Mouse (Mus musculus): ENCODE data around the gene Sik3. TPM values are rescaled to one million over a fixed set of nuclear protein-coding genes. Genes with fewer than 3 reads are reported as not detected.

Sik3 gene
- total RNA-seq, 2 experiments from 2014 or later = 67.9 to 69.1 TPM

DNA sequence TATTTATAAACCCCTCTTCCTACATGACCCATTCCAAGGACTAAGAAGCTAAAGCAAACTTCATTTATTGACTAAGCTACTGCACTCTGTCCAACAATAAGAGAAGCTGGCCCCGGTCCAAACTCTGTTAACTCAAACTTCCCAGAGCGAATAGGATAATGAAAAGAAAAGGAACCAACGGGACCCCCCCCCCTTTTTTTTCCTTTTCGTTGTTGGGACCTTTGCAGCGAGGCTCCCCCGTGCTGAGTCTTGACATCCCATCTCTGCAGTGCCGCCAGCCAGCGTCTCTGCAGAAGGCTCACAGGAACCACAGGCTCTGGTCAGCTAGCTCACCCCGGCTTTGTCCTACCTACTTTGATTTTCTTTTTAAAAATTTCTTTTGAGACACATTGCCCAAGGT is 3.2 kb downstream of the Sik3 start:
- DNase-seq = peak; percentile 44 to 78

DNA sequence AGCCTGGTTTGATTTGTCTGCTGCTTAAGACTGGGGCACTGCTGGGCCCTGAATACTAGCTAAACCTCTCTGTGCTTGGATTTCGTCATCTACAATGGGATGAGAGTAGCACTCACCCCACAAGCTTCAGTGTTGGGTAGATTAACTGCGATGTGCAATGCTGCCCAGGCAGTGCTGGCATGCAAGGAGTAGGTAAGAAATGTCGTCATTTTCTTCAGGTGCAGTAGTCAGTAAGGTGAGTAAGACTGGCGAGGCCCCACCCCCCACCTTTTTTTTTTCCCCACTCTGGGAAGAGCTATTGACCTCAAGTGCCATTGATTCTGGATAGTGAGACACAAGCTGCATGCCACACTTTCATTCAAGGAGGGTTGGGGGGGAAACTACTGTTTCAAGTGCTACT is 3.8 kb downstream of the Sik3 start:
- no peak for DNase-seq

DNA sequence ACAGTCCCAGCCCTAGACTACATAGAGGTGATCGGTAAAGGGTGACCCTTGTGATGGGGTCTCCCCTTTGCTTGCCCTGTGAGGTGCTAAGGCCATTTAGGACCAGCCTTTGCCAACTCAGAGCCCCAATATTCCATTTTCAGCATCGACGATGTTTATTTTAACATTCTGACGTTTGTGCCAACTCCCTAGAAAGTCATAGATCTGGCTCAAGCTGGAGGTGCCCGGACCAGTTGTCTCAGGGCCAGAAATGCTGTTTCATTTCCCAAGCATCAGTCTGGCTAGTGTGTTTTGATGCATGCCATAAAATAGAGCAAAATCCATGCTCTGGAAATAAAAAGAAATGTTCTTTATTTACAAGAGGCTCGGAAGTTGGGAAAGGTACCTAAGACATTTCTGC is 5.7 kb downstream of the Sik3 start:
- DNase-seq = no peak

DNA sequence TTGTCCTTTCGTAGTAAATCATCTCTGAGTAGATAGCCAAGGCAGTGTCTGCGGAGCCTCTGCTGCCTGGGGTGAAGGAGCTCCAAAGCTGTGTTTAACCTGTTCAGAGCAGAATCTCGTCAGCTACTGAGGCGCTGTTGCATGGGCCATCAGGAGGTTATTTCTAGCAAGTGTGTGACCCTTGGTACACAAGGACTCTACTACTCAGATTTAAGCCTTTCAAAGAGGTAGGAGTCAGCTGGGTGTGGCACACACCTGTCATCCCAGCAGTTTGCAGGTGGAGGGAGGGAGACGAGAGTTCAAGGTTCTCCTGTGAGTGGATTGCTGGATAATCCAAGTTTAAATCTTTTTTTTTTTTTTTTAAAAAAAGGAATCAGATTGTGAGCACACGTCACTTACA is 7.4 kb downstream of the Sik3 start:
- DNase-seq = no peak

DNA sequence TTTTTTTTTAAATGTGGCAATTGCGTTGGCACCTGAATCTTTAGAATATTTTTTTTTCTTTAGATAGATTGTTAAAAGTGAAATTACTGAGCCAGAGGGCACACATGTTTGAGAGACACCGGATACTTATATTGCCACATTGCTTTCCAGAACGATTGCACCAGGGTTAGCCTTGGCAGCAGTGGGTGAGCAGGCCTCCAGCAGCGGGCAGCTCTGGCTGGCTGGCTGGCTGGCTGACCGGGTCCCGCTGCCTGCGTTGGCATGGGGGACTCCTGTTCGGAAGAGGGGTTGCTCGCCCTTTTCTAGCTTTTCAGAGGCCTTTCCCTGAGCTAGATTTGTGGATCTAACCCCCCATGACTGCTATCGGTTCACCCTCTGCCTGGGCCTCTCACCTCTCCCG is 11.0 kb downstream of the Sik3 start:
- DNase-seq = no peak

DNA sequence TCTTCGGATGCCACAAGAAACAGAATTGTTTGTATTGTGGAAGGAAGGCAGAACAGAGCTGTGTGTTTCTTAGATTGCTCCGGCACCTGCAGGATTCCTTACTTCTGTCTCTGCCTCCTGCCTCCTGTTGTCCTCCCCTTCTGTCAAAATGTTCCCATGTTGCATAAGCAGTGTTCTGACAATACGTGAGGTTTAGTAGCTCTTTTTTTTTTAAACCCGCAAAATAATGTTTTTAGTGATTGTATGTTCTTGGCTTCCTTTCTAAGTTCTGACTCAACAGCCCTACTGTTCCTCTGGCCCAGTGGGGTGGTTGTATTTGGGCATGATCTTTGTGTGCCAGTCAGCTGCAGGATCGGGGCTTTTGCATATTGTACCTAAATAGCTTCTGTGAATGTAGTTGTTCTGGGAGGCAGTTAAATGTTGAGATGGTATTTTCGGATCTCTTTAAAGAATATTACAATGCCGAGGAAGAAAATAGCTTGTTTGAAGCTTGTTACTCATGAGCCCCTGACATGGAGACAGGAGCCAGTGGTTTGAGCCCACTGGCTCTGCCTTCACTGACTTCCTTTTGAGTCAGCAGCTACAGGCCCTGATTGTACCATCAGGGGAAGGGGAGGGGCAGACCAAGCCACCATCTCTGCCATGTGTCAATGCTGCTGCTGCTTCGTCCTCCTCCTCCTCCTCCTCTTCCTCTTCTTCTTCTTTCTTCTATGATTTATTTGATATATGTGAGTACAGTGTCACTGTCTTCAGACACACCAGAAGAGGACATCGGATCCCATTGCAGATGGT is 13.6 kb downstream of the Sik3 start:
- DNase-seq = no peak

DNA sequence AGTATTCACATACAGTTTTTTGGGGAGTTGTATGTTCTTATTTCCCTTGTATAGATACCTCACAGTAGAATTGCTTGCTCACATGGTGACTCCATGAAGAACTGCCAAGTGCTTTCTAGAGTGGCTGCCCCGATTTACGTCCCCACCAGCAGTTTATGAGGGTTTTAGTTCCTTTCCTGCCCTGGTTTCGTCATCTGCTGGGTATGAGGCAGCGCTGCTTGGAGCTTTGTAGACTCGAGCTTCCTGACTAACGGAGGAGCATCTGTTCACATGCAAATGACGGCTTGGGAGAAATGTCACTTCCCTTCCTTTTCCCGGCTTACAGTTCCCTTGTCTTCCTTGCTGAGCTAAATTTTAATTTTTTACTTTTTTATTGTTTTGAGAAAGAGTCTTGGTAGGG is 15.4 kb downstream of the Sik3 start:
- DNase-seq = peak in 1 of 2 experiments; percentile 34

DNA sequence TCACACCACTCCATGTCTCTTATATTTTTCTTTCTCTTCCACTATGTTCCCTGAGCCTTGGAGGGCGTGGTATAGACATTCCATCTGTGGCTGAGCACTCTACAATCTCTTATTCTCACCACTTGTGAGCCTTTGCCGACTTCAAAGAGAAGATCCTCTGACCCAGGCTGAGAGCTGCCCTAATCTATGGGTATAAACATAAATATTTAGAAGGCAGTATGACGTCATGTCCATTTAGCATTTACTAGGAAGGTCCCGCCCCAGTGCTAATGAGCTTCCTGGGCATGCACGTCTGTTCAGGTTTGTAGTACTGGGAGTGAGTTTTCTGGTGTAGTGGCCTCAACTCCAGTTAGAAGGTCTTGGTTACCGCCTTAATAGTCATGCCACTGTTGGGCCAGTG is 16.9 kb downstream of the Sik3 start:
- DNase-seq = no peak

DNA sequence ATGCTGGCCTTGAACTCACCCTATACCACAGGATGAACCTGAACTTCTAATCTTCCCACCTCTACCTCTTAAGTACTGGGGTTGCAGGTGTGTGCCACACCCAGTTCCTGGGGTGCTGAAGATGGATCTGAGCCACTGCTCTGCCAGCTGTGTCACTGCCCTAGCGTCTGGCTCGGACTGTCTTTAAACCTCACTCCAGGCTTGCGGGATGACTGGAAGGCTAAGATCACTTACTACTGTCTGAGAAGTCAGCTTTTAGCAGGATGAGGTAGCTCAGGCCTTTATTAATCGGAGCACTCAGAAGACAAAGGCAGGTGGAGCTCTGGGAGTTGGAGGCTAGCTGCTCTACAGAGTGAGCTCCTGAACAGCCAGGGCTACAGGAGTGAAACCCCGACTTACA is 17.6 kb downstream of the Sik3 start:
- no peak for DNase-seq

DNA sequence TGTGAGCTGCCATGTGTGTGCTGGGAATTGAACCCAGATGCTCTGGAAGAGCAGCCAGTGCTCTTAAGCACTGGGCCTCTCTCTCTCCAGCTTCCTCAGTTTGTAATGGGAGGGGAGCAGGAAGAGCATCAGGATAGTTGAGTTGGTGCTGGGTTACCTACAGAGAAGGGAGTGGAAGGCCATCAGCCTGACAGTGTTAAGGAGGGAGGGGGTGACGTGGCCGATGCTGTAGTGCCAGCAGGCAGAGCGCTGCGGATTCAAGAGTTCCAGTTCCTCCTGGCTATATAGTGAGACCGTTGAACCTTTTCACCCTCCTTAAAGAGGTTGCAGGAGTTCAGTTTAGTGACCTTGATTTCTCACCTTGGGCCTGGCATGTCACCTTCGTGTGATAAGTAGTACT is 18.3 kb downstream of the Sik3 start:
- DNase-seq = no peak

DNA sequence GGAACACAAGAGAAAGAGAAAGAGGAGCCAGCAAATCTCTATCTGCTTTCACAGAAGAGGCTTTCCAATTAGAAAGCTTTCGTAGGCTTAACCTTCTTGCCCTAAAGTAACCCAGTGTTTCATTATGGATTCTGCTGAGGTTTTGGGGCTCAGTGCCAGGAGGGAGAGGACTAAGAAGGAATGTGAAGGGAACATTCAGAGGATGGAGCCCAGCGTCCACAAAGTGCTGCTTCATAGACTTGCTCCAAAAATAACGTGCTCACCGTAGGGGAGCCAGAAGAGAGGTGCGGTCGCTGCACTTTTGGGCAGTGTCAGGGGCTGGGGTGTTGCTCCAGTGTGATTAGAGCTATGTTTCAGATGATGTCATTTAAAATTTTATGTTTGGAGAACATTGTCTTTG is 19.6 kb downstream of the Sik3 start:
- peak; percentile 74 to 78 for DNase-seq

DNA sequence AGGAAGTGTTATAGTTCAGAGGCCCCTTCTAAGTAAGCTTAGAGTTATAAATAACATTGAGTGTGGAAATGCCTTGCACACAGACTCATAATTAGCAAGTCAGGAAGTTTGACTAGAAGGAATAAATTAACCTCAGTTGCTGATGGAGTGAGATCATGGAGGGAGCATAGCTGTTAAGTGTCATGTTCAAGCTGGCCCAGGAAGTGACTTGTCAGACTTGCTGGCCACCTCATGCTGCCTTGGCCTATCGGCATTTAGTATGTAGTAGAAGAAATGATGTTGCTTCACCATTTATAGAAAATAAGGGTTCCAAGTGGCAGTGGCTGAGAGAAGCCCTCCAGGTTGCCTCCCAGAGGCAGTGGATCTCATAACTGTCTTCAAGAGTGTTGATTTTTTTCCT is 20.4 kb downstream of the Sik3 start:
- no peak for DNase-seq

DNA sequence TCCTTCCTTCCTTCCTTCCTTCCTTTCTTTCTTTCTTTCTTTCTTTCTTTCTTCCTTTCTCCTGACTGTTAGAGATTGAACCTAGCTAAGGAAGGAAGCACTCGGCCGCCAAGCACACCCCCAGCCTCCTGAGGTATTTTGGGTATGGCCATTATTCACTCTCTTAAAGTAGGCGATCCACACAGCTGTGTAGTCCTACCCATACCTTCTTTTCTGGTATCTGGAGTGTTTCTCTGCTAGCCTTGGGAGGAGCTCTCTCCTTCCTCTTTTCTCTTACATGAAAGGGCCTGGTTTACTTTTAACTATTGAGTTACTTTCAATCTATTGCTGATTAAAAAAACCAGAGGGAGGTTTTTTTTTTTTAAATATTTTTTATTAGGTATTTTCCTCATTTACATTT is 21.2 kb downstream of the Sik3 start:
- DNase-seq = no peak

DNA sequence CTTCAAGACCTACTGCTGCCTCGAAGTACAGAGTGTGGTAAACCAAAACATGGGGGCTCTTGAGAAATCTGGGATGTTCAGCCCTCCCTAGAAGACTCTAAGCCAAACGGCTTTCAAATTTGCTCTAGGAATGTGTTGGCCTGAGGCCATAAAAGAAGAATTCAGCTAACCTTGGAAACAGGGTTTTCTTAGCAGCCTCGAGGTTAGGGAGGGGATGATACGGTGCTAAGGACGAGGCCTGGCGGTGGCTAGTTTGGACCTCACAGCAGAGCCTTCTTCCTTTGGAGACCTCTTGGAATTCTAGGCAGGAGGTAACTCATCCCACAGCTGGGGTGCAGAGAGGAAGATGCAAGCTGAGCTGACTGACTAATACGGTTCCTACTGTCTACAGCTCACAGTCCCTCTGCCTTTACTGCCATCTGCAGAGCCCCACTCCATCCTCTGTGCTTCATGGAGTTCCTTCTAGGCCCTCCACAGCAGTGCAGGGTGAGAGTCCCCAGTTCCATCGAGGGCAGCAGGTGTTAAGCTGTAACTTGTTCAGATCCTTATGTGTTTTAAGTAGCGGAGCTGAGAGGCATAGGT is 22.8 kb downstream of the Sik3 start:
- DNase-seq = no peak

DNA sequence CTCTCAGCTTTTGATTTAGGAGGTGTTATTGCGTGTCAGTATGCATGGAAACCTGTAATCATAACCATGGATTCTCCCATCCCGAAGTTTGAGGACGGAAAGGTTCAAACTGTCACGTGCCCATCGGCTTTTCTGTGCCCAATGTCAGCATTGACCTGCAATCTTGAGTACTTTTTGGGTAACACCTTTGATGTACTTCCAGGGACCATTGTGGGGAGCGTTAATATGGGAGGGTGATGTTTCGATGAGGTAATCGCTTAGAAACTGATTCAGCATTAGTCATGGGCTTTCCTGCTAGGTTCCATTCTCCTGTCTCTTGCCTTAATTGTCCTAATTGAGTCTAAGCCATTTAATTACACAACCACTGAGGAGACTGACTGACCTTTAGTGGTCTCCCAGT is 24.3 kb downstream of the Sik3 start:
- DNase-seq = no peak

DNA sequence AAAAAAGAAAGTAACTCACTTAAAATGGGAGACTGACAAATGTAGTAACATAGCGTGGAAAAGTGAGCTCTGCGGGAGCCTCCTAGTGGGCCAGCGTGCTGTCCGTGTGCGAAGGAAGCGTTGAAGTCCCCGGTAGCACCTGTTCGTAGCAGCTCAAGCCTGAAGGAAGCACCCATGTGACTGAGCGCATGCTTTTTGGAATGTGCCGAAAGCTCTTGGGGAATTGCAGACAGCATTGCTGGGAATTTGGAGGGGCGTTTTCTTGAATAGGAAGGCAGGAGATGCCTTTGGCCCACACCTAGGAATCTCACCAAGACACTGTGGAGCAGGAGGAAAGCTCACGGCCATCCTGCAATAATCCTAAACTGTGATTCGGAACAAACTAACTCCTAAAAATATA is 26.2 kb downstream of the Sik3 start:
- DNase-seq = no peak

DNA sequence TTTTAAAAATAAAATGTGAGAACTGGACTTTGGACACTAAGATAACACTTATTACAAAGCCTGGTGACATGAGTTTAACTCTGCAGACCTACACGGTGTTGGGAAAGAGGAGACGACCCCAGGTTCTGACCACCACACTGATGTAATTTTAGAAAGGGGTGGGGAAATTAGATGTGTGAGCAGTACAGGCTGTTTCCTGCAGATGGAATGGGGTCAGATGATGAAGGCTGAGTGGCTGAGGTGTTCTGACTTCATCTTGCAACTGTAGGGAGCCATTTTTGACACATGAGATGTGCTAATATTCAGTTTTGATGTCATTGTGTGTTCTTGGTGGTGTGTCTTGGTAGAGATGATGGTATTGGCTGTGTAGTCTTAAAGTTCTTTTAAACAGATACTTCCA is 28.6 kb downstream of the Sik3 start:
- no peak for DNase-seq

DNA sequence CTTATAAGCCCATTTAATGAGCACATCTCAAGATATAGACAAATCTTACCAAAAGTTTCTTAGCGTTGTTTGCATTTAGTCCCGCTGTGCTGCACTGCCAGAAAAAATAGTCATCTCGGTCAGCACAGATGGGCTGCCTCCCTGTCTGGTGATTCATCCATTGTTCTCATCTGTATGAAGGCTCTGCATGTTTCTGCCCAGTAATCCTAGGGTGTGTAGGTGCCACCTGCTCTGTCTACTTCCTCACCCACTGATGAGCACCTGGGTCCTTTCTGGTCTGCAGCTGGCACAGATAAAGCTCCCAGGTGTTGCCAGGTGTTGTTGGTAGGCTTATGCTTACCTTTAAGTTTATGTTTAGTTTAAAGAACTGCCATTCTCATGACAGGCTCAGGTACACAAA is 29.8 kb downstream of the Sik3 start:
- no peak for DNase-seq

DNA sequence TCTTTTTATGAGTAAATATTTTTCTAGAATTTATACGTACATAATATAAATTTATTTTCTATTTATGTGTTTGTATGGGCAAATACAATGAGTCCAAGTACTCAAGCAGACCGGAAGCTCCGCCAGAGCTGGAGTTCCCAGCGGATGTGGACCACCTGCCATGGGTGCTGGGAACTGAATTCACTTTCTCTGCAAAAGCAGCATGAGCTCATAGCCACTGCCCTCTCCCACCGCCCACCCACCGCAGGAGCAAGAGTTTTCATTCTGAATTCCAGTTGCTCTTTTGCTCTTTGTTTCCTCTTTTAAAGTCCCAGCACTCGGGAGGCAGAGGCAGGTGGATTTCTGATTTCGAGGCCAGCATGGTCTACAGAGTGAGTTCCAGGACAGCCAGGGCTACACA is 31.0 kb downstream of the Sik3 start:
- no peak for DNase-seq

DNA sequence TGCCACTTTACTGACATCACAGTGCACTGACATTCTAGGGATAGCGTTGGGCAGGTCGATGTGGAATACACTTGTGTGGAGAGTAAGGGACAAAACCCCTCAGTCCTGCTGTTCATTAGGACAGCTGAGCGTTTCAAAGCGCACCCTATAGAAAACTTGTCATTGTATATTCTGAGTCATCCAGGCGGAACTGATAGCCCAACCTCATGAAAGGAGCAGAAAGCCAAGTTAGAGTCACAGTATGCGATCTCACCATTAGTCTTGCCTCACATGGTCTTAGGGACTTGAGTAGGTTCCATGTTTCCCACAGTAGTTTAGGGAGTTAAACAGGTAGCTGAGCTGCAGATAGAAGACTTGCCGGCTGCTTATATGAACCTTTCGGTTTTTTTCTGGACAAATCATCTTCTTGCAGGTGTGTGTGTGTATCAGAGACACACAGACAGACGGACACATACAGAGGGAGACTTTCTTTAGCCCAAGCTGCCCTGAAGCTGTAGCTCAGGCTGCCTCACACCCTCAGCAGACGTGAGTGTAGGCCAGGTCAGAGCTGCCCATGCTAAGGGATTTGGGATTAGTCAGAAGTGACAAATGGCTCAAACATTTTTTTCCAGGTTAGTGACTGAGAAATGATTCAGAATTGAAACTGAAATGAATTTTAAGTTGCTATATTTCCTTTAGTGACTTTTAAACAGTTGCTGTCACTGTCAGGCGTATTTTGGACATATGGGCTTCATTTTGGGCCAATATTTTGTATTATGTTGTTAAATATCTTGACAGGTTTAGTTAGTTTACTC is 34.3 kb downstream of the Sik3 start:
- DNase-seq = no peak

DNA sequence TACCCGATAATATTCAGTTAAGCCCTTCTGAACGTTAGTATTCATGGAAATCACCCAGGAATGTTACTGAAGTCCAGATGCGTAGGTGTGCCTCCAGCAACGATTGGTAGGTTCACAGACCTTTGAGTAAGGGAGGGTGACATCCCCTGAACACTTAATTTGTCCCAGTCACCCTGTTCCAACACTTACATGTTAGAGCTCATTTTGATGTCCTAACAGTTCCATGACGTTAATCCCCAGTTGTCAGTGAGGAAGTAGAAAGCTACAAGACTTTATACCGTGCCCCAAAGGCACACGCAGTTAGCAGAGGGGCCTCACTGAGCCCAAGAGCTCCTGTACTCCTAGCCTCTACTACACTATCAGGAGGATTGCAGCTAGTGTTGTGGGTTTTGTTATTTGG is 36.9 kb downstream of the Sik3 start:
- no peak for DNase-seq

DNA sequence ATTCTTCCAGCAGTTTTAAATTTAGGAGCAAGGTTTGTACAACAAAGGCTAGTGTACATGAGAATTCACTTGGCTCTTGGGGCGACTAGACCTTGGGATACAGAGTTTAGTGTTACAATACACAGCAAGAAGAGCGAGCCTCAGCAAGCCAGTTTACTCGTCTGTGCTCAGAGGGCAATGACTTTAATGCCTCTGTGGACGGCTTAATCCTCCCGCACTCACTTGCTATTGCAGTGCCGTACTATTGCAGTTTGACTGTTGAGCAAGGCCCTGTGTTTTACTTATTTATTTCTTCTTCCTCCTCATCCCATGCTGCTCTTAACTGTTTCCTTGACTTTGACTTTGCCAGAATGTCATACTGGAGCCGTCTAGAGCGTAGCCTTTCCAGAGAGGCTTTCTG is 37.6 kb downstream of the Sik3 start:
- DNase-seq = no peak

DNA sequence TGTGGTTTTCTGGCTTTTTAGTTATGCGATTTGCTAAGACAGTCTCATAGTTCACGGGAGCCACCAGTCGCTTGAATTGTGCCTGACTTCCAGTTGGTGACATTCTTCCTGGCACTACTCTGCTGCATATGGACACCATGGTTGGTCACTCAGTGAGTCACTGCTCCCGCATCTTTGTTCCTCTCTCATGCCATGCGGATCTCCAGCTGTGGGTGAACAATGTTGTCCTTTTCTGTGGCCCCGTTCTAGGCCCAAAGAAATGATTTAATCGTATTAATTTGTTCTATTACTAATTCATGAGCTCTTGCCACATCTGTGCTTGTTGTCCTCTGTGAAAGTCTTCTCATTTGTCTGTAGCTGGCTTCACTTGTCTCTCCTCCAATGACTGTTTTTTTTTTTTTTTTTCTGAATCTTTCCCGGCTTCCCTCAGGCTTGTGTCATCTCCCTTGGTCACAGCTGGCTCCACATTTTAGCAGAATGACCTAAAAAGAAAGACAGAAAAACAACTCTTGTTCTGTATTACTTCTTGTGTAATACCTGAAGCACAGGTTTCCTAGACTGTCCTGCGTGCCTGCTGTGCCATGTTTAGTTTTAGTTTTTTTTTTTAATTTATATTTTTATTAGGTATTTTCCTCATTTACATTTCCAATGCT is 40.5 kb downstream of the Sik3 start:
- DNase-seq = no peak
